Mouse (Mus musculus) lung, postnatal 4 days (tissue): Measurements from ENCODE around the gene Dkk2.

Source experiments
- DNase-seq, 2 experiments: peaks; one replicate each; pipeline ENCODE4 v3.0.0; 2021

Gene Dkk2

GRCm38 (mm10) chr3:132125227-132125740 is 40.2 kb downstream of the Dkk2 start:
- no peak for DNase-seq

DNA sequence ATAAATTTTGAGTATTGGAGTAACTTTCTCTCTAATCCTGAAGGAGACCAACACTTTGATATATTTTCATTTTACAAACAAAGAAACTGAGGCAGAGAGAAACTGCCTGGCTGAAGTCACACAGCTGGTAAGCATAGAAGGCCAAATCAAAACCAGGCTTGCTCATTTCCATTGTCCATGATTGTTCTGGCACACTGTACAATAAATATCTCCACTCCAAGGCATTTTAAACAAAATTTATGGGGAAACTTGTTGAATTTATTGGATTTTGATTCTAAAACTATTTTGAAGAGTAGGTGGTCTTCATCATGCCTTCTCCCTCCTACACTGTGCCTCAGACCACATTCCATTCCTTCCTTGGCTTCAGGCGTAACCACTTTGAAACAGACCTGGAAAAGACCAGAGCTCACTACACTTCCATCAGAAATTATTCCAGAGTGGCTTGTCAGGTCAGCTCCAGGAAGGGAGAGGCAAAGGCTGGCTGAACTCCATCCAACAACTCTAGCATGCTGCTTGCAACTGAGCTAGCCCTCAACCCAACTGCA is 44.7 kb downstream of the Dkk2 start:
- no peak for DNase-seq

DNA sequence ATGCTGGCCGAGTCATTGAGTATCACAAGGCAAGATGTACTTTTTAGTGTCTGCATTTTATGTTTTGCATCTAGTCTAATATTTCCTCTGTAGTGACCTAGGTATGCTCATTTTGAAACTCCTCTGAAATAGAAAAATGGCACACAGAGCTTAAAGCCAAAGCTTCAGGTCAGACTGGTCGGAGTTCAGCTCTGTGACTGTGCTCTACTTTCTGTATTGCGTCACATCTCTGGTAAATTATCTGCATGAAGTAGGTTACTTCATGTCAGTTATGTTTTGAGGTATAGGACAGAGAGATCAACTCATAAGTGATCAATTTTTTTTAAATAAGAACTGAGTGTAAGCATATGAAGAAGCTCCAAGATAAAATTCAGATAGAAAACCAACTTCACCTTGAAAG is 45.7 kb downstream of the Dkk2 start:
- no peak for DNase-seq

DNA sequence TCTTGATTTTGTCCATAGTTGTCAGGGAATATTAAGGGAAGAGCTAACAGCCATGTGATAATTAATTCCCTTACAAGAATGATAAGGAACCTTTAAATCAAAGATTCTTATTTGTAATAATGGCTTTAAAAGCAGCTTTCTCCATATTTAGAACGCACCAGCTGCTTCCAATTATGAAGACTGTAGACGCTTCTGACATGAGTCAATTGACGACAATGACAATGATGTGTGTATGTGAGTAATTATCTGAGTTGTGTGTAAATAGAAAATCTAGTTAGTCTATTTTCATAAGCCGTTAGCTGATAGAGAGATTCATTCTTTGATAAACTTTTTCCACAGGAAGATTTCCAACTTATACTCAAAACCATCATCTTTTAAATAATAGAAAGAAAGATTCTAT is 46.8 kb downstream of the Dkk2 start:
- DNase-seq, result no peak

GRCm38 (mm10) chr3:132134502-132134901 is 49.4 kb downstream of the Dkk2 start:
- no peak for DNase-seq

DNA sequence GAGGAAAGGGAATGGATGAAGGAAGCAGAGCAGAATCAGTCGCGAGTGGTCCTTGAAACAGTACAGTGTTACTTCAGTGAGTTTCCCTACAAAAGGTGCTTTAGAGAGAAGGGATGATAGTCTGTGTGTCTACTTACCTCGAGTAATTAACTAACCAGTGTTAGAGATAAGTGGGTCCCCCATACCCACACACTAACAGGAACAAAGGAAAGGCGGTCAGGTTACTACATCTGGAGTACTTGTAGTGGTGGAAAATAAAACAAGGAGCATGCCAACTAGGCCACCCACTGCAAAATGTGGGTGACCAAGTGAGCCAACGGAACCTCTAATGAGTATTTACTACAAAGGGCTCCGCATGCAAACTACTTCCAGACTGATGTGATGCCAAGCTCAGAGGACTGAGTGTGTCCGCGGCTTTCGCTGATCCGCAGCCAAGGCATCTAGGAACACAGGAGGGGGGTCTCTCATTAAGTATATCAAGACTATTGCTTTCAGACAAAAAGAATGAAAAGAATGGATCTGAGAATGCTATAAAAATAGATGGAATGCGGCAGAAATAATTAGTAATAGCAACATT is 52.8 kb downstream of the Dkk2 start:
- peak in 1 of 2 experiments; percentile 23 for DNase-seq

GRCm38 (mm10) chr3:132141031-132141430 is 55.9 kb downstream of the Dkk2 start:
- DNase-seq, result no peak

DNA sequence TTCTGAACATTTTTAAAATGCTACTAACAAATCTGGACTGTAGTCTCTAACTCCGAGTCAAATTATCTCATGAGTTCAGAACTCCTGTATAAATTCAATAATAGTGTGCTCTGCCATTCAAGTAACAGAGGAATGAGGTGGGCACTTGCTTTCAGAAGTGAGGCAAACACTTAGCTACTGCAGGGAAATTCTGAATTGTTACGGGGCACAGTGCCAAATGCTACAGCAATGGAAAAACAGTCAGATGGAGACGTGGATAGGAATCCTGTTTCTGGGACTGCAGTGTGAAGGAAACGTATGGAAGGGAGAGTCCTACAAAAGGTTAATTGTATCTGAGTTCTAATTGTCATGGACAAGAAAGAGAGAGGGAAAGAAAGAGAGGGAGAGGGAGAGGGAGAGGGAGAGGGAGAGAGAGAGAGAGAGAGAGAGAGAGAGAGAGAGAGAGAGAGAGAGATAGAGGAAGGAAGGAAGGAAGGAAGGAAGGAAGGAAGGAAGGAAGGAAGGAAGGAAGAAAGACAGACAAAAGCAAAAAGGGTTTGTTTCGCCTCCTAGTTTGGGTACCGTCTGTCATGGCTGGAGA is 64.4 kb downstream of the Dkk2 start:
- peak in 1 of 2 experiments; percentile 18 for DNase-seq

- no peak for DNase-seq
These were observed 73.7 kb downstream of the Dkk2 start for GRCm38 (mm10) chr3:132158817-132159216.

GRCm38 (mm10) chr3:132168911-132169310 is 83.8 kb downstream of the Dkk2 start:
- no peak for DNase-seq

DNA sequence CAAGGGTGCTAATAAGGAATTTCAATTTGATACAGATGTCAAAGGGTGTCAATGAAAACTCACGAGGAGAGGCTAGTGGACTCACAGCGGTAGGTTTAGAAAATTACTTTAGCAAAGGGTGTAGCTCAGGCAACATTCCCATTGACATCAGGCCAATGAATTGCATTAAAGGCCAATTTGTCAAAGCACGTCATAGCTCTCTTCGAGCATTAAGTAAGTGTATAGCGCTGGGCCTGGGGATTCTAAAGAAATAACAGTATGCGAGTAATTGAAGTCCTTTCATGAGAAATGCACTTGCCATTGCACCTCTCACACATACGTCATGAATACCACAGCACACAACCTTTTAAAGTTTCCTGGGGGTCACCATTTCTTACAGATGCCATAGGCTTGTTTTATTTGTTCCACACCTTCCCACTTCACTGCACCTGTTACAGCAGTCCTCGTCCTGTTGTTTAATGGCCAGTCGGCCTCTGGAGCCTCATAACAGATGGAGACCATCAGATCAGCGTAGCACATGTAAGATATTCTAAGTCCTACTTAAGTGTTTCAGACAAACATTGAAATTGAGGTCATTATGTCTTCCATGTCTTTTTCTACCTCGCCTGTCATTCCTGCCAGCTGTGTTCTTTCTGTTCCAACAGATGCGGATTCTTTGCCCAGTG is 101.9 kb downstream of the Dkk2 start:
- DNase-seq, result no peak

DNA sequence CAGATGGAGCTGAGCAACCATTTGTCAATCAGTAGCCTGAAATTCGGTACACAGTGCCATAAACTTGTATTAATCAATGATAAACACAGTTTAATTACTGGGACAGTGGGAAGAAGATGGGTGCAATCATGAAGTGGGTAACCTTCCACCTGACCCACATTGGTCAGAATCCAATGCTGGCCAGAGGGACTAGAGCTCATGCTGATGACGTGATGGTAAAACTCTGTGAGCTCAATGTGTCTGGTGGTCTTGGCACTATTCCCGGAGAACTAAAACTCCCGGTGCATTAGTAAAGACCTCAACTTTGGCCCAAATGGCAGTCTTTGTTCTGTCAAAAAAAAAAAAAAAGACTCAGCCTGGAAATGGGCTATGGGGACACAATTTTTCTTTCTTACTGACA is 116.9 kb downstream of the Dkk2 start:
- no peak for DNase-seq

GRCm38 (mm10) chr3:132202665-132203064 is 117.6 kb downstream of the Dkk2 start:
- no peak for DNase-seq

- peak; percentile 39 to 44 for DNase-seq
These were observed 122.4 kb downstream of the Dkk2 start for GRCm38 (mm10) chr3:132207469-132207868.

GRCm38 (mm10) chr3:132211260-132211659 is 126.2 kb downstream of the Dkk2 start:
- DNase-seq, result no peak

DNA sequence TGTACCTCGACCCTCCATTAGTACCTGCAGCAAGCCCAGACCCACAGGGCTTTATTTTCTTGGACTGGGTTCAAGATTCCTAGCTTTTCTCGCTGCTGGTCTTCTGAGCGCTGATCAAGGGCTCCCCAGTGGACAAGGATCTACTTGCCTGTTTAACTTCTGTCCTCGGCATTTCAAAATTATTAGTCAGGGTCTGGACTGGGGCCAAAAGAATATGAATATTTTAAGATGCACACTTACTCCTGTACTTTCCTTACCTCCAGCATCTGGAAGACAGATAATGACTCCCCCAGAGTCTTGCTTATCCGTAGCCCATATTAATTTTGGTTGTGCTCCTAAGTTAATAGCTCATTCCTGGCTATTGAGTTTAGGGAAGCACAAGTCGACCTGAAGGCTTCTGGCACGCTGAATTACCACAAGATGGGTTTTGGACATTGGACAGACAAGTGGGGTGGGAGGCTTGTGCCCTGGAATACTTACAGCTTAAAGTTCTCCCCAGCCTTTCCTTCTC is 134.9 kb downstream of the Dkk2 start:
- no peak for DNase-seq

GRCm38 (mm10) chr3:132227622-132228021 is 142.5 kb downstream of the Dkk2 start:
- peak in 1 of 2 experiments; percentile 5 for DNase-seq
